Mouse (Mus musculus): ENCODE results near the gene Tlnrd1.

DNA sequence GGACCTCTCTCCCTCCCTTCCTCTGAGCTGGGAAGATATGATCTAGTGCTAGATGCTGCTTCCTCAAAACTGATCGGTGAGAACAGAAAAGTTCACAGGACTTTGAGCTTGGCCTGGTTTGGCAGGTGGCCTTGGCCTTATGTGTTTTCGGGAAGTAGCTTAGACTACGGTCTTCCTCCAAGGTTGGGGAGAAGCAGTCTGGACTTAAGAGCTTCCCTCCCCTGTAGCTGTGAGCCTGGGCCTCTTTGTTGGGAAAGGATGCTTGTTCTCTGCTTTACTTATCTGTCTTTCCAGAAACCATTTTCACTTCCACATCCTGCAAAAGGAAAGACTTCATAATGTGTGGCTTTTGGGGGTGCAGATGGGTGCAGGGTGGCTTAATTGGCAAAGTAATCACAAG lies 20.7 kb upstream of the Tlnrd1 start:
- TF ChIP-seq EP300 (IDR thresholded peaks at IDR 0.05; ENCODE audit: low read depth) (no peak), CTCF (IDR thresholded peaks at IDR 0.05; ENCODE audit: low read depth) (no peak)
